ENCODE assay signal across 16 mouse cellular contexts in genomic region chr3:31191402-31191801, GRCm38 (mm10). TPM values are rescaled to one million over a fixed set of nuclear protein-coding genes. Genes with fewer than 3 reads are reported as not detected.
DNase-seq lines count a peak whose midpoint lies in the region; ATAC-seq and TF ChIP-seq lines count a peak whose summit lies in the region.
"Had no signal": no experiment of that assay in that cellular context is flagged by ENCODE, and none has a peak within 500 bp of the region (broad histone marks: within the 10 kb centered on the region; RNA-seq: fewer than 3 reads in every experiment).

No protein-coding gene starts in this region.

- H3K4me1 ChIP-seq in lung, embryonic 14.5 days (ENCODE audit: insufficient read depth) = no peaks in the 10 kb centered on the region
- peaks cover 8% of the 10 kb centered on the region for H3K4me1 ChIP-seq in embryonic facial prominence, embryonic 10.5 days
- H3K4me1 ChIP-seq: lung, embryonic 15.5 days; neural tube, embryonic 15.5 days had no signal

- H3K9me3 ChIP-seq in lung, embryonic 14.5 days (ENCODE audit: low read depth, low read length) = no peaks in the 10 kb centered on the region
- peaks cover 9% of the 10 kb centered on the region; the same call in 1 of the 2 replicates for H3K9me3 ChIP-seq in embryonic facial prominence, embryonic 10.5 days
- H3K9me3 ChIP-seq: lung, embryonic 15.5 days; neural tube, embryonic 15.5 days had no signal

- no peak for TF ChIP-seq POLR2A in myocyte (IDR thresholded peaks at IDR 0.05; ENCODE audit: insufficient read length, low read depth)

- no peak overlapping the region for H3K4me2 ChIP-seq in lung, embryonic 14.5 days
- peak overlapping the region; percentile 35 for H3K4me2 ChIP-seq in myocyte (ENCODE audit: low read depth)
- H3K4me2 ChIP-seq: lung, embryonic 15.5 days; neural tube, embryonic 15.5 days had no signal

- H3K27ac ChIP-seq in lung, embryonic 14.5 days (ENCODE audit: low read depth) = no peak overlapping the region
- no peak overlapping the region for H3K27ac ChIP-seq in embryonic facial prominence, embryonic 10.5 days (replicated peaks)
- H3K27ac ChIP-seq: lung, embryonic 15.5 days; neural tube, embryonic 15.5 days had no signal

- 32% methylated on average over 10 of the region's 10 CpGs for WGBS in lung, embryonic 14.5 days
- 57% methylated on average over 10 of the region's 10 CpGs for WGBS in embryonic facial prominence, embryonic 10.5 days

- H3K79me2 ChIP-seq in myocyte (ENCODE audit: control insufficient read depth, insufficient read depth) = no peaks in the 10 kb centered on the region

- no peaks in the 10 kb centered on the region for H3K27me3 ChIP-seq in lung, embryonic 14.5 days (ENCODE audit: insufficient read depth, low read length)
- no peaks in the 10 kb centered on the region for H3K27me3 ChIP-seq in embryonic facial prominence, embryonic 10.5 days (replicated peaks; ENCODE audit: low read depth, poor library complexity, severe bottlenecking)
- peaks cover 3% of the 10 kb centered on the region for H3K27me3 ChIP-seq in myocyte (ENCODE audit: control insufficient read depth, insufficient read depth, insufficient read length)
- H3K27me3 ChIP-seq: lung, embryonic 15.5 days; neural tube, embryonic 15.5 days had no signal

- TF ChIP-seq CTCF in lung, embryonic 14.5 days (IDR thresholded peaks at IDR 0.05; ENCODE audit: low read depth) = no peak

- H3K4me3 ChIP-seq in lung, embryonic 14.5 days (ENCODE audit: low read depth, low read length) = no peak overlapping the region
- H3K4me3 ChIP-seq in embryonic facial prominence, embryonic 10.5 days = no peak overlapping the region
- no peak overlapping the region for H3K4me3 ChIP-seq in myocyte
- H3K4me3 ChIP-seq: lung, embryonic 15.5 days; neural tube, embryonic 15.5 days had no signal

- DNase-seq in lung, embryonic 14.5 days = peak; percentile 51
- no peak for DNase-seq in lung, postnatal 36 days
- peak; percentile 40 for DNase-seq in embryonic facial prominence, embryonic 10.5 days (ENCODE audit: low spot score)
- peak; percentile 66 for DNase-seq in hindlimb bud, embryonic 11.5 days (ENCODE audit: extremely low spot score, low read depth, low spot score)
- no peak for DNase-seq in adrenal gland, postnatal 10 days
- no peak for DNase-seq in gastrocnemius, postnatal 25 days
- DNase-seq: cerebellum, adult 18-20 months; heart, postnatal 36 days; kidney, adult 8-10 months; layer of hippocampus, adult 9-11 months had no signal

- H3ac ChIP-seq in myocyte (ENCODE audit: control insufficient read depth, insufficient read length) = no peak overlapping the region

- no peak overlapping the region for H3K9ac ChIP-seq in lung, embryonic 14.5 days
- H3K9ac ChIP-seq: lung, embryonic 15.5 days; neural tube, embryonic 15.5 days had no signal

- H3K36me3 ChIP-seq in lung, embryonic 14.5 days (ENCODE audit: insufficient read depth) = no peaks in the 10 kb centered on the region
- no peaks in the 10 kb centered on the region for H3K36me3 ChIP-seq in embryonic facial prominence, embryonic 10.5 days (replicated peaks)
- H3K36me3 ChIP-seq in myocyte (ENCODE audit: control insufficient read depth, insufficient read depth) = no peaks in the 10 kb centered on the region
- H3K36me3 ChIP-seq: lung, embryonic 15.5 days; neural tube, embryonic 15.5 days had no signal

- peak; percentile 35; the same call in 1 of the 2 replicates for ATAC-seq in lung, embryonic 14.5 days (ENCODE audit: insufficient read depth)

TF ChIP-seq in myocyte, 11 proteins besides CTCF, POLR2A, EP300 and RAD21:
- TF ChIP-seq REST (IDR thresholded peaks at IDR 0.05; ENCODE audit: insufficient read depth, insufficient read length) = no peak
- no peak for TF ChIP-seq MYOG (IDR thresholded peaks at IDR 0.05; ENCODE audit: control insufficient read depth in 1 of 3, insufficient read depth in 1 of 3, insufficient read length in 2 of 3, low read depth in 2 of 3)
- TF ChIP-seq POLR2AphosphoS2 (IDR thresholded peaks at IDR 0.05; ENCODE audit: insufficient read length, low read depth) = no peak
- TF ChIP-seq TCF12 (IDR thresholded peaks at IDR 0.05; ENCODE audit: insufficient read depth, poor library complexity, severe bottlenecking) = no peak
- no peak for TF ChIP-seq E2F4 (IDR thresholded peaks at IDR 0.05; ENCODE audit: insufficient read depth)
- TF ChIP-seq CEBPB (IDR thresholded peaks at IDR 0.05; ENCODE audit: insufficient read depth, poor library complexity, severe bottlenecking) = no peak
- no peak for TF ChIP-seq MAX (IDR thresholded peaks at IDR 0.05; ENCODE audit: low read depth)
- no peak for TF ChIP-seq SRF (IDR thresholded peaks at IDR 0.05; ENCODE audit: control insufficient read depth, insufficient read length, low read depth)
- TF ChIP-seq TCF3 (IDR thresholded peaks at IDR 0.05; ENCODE audit: insufficient read length, low read depth) = no peak
- no peak for TF ChIP-seq USF1 (IDR thresholded peaks at IDR 0.05; ENCODE audit: low read depth)
- no peak for TF ChIP-seq MYOD1 (IDR thresholded peaks at IDR 0.05; ENCODE audit: control insufficient read depth in 1 of 3, insufficient read length in 2 of 3, low read depth in 2 of 3)

RNA-seq across cellular contexts. Expression of gene Cldn11, which starts 41.7 kb away (rescaled TPM):
- polyA plus RNA-seq in lung, embryonic 14.5 days (2014; fragmentation: Nextera tagmentation; extraction: Ambion mirVana) = 3.4 and 3.6 TPM in 2 replicates
- 11.2 and 19.4 TPM in 2 replicates for polyA plus RNA-seq in embryonic facial prominence, embryonic 10.5 days (2016; fragmentation: Nextera tagmentation; extraction: Ambion mirVana)
- not detected for polyA plus RNA-seq in myocyte (2012; fragmentation: generic; extraction: Trizol)
- total RNA-seq in adrenal gland, postnatal 10 days (2021) = 10 to 100 TPM; 15.7 to 16.8 TPM
- under 1 TPM; 0.15 to 0.88 TPM for total RNA-seq in gastrocnemius, postnatal 25 days (2021)
- total RNA-seq: common myeloid progenitor, adult 5-6 weeks; megakaryocyte, adult 5-6 weeks; monocyte, adult 5-6 weeks had no signal

Comparison
In these comparisons a context has a peak if more than half of its experiments do, and no peak if none do; other contexts are left out.
1. DNase-seq: peak in lung, embryonic 14.5 days (single experiment), embryonic facial prominence, embryonic 10.5 days (single experiment) and hindlimb bud, embryonic 11.5 days (single experiment); none in lung, postnatal 36 days (single experiment), adrenal gland, postnatal 10 days (single experiment) and gastrocnemius, postnatal 25 days (single experiment).